Mouse (Mus musculus) forebrain, embryonic 15.5 days (tissue): ENCODE measurements around the gene Abr. TPM values are rescaled to one million over a fixed set of nuclear protein-coding genes. Genes with fewer than 3 reads are reported as not detected.

Source experiments
- ATAC-seq: fragments of 200-750 bp; cut with Nextera tagmentation; replicated peaks from 2 replicates; pipeline ENCODE4 v1.8.0; 2017; ENCODE audit warnings: mild to moderate bottlenecking, moderate TSS enrichment, moderate library complexity
- H3K27ac ChIP-seq: fragments of 300-500 bp; sonication (generic); replicated peaks from 2 replicates; pipeline ENCODE4 v1.5.1; 2015; ENCODE audit warnings: mild to moderate bottlenecking, inconsistent platforms
- H3K27me3 ChIP-seq: fragments of 300-500 bp; sonication (generic); 2 replicates; pipeline ENCODE4 v1.6.1; 2015; ENCODE audit warnings: inconsistent platforms
- H3K36me3 ChIP-seq: fragments of 300-500 bp; sonication (generic); 2 replicates; pipeline ENCODE4 v1.6.1; 2015; ENCODE audit warnings: mild to moderate bottlenecking, inconsistent platforms
- H3K4me1 ChIP-seq: fragments of 300-500 bp; sonication (generic); 2 replicates; pipeline ENCODE4 v1.6.1; 2015; ENCODE audit warnings: inconsistent platforms
- H3K4me2 ChIP-seq: fragments of 300-500 bp; sonication (generic); replicated peaks from 2 replicates; pipeline ENCODE4 v1.6.1; 2015; ENCODE audit warnings: mild to moderate bottlenecking, inconsistent platforms
- H3K4me3 ChIP-seq: fragments of 300-500 bp; sonication (generic); 2 replicates; pipeline ENCODE4 v1.5.1; 2015; ENCODE audit warnings: mild to moderate bottlenecking, inconsistent platforms
- H3K9ac ChIP-seq: fragments of 300-500 bp; sonication (generic); replicated peaks from 2 replicates; pipeline ENCODE4 v1.6.1; 2015; ENCODE audit warnings: mild to moderate bottlenecking, inconsistent platforms
- H3K9me3 ChIP-seq: fragments of 300-500 bp; sonication (generic); 2 replicates; pipeline ENCODE4 v1.6.1; 2016; ENCODE audit warnings: inconsistent platforms
- WGBS: fragments of 180-500 bp; shearing (Covaris S2); methylation state at CpG from one replicate; pipeline ENCODE4 v1.1.7; 2015; ENCODE audit warnings: mixed read lengths; 5-methylcytosine and 5-hydroxymethylcytosine counted together
- polyA plus RNA-seq: library from polyadenylated mRNA; unstranded; fragments of >200 nt; fragmentation: Nextera tagmentation; extraction: Ambion mirVana; gene quantifications from 2 replicates; pipeline ENCODE4 v1.2.1, GENCODE M21; 2015

Abr gene
- polyA plus RNA-seq, 1 experiment from 2014 or later = 111 TPM

DNA sequence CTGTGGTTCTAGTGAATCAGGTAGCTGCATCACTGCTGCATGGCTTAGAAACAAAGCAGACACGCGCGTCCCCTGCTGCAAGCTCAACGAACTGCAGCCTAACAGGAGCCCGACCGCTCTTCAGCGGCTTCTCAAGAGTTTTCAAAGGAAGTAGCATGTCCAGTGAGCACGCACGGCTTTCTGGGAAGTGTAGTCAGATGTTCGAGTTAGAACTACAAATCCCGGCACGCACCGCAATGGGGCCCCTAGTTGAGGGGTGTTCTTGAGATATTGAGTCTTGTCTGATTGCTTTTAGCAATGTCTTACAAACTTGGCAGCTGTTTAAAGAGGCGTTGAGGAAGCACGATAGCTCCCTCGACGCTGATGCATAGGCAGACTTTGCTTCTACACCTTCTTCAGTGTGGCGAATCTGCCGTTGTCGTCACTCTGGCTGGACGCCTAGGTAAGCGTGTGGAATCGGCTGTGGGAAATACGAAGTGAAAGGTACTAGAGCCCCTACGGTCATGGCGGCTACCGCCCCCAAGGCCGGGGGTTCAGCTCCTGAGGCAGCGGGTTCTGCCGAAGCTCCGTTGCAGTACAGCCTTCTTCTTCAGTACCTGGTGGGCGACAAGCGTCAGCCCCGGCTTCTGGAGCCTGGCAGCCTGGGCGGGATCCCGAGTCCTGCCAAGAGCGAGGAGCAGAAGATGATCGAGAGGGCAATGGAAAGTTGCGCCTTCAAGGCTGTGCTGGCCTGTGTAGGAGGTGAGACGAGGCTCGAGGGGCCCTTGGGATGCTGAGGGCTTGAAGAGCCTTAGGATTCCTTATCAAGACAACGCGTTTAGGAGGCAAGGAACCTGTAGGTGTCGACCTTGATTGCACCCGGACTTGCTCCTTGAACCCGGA, 215.2 kb downstream of the Abr start, which contains the start of gene Timm22:
Timm22 (plus strand) TSS at position 251 of the 882 bp plus-strand sequence.
- ATAC-seq = peak; percentile 98
- H3K9me3 ChIP-seq = no peaks in the 10 kb centered on the region
- no peaks in the 10 kb centered on the region for H3K27me3 ChIP-seq
- under 1% methylated on average over 46 of the region's 46 CpGs for WGBS
- peak within 1 kb of the TSS; percentile 84 for H3K27ac ChIP-seq
- H3K36me3 ChIP-seq = peaks cover 5% of the 10 kb centered on the region
- H3K4me1 ChIP-seq = peaks cover 10% of the 10 kb centered on the region
- peak within 1 kb of the TSS; percentile 87 for H3K4me2 ChIP-seq
- peak within 1 kb of the TSS; percentile 71 for H3K4me3 ChIP-seq
- peak within 1 kb of the TSS; percentile 87 for H3K9ac ChIP-seq

DNA sequence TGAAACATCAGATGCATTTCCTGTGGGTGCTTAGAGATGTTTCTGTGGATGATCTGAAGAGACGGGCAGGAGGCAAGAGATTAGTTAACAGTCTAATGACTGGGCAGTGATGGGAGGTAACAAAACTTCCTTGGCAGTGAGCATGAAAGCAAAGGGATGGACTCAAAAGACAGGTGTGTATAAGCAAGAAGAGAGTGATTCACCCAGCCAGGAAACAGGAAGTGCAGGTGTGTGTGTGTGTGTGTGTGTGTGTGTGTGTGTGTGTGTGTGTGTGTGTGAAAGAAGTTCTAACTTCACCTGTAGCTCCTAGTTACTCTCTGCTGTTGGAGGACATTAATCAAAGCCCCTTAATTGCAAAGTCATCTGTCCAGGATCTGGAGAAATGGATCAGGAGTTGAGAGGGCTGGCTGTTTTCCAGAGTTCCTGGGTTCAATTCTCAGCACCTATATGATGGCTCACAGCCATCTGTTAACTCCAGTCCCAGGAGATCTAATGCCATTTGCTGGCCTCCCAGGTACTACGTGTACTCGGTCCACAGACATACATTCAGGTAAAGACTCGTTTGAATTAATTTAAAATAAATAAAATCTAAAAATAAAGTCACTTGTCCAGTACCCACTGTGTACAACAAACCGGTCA, 216.4 kb downstream of the Abr start:
- ATAC-seq = no peak
- H3K9ac ChIP-seq = no peak overlapping the region
- no peak overlapping the region for H3K27ac ChIP-seq
- H3K9me3 ChIP-seq = no peaks in the 10 kb centered on the region
- H3K4me3 ChIP-seq = no peak overlapping the region
- WGBS = 88% methylated on average over 5 of the region's 5 CpGs
- peaks cover 18% of the 10 kb centered on the region for H3K4me1 ChIP-seq
- no peaks in the 10 kb centered on the region for H3K27me3 ChIP-seq
- no peak overlapping the region for H3K4me2 ChIP-seq
- no peaks in the 10 kb centered on the region for H3K36me3 ChIP-seq

DNA sequence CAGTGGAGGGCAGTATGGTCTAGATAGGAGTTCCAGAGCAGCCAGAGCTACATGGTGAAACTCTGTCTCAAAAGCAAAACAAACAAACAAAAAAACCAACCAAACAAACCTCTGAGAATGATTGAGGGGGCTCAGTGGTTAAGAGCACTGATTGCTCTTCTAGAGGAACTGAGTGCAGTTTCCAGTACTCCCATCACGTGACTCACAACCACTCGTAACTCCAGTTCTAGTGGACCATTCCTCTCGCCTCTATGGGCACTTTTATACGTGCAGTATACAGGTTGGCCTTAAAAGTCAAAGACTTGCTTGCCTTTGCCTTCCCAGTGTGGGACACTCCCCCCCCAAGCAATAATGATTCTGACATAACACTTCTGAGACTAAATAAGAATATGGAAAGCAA, 217.0 kb downstream of the Abr start:
- no peaks in the 10 kb centered on the region for H3K36me3 ChIP-seq
- H3K4me3 ChIP-seq = no peak overlapping the region
- WGBS = 69% methylated on average over 4 of the region's 4 CpGs
- peaks cover 18% of the 10 kb centered on the region for H3K4me1 ChIP-seq
- H3K27ac ChIP-seq = no peak overlapping the region
- H3K9ac ChIP-seq = no peak overlapping the region
- no peaks in the 10 kb centered on the region for H3K27me3 ChIP-seq
- ATAC-seq = no peak
- H3K9me3 ChIP-seq = no peaks in the 10 kb centered on the region
- no peak overlapping the region for H3K4me2 ChIP-seq

DNA sequence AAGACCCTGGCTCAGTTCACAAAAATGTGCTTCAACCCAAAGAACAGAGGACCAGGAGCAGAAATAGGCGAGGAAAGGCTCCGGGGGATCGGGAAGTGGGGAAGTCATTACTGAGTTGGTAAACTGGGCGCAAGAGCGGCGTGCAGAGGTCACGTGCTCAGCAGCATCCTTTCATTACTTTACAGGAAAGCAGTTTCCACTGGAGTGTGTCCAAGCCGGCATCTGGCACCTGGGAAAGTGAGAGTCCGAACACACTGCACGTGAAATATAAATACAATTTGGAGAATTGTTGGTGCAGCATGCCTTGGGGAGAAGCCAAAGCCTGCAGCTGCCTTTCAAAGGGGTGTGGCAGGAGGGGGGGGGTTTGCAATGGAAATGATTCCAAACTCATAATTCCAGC, 220.7 kb downstream of the Abr start:
- no peak for ATAC-seq
- Histone ChIP-seq H3K9ac (no peak overlapping the region; the same call in 1 of the 2 replicates), H3K4me2 (no peak overlapping the region), H3K9me3 (no peaks in the 10 kb centered on the region), H3K27me3 (no peaks in the 10 kb centered on the region), H3K36me3 (no peaks in the 10 kb centered on the region), H3K27ac (no peak overlapping the region), H3K4me1 (peaks cover 29% of the 10 kb centered on the region), H3K4me3 (no peak overlapping the region)
- 58% methylated on average over 10 of the region's 10 CpGs for WGBS

DNA sequence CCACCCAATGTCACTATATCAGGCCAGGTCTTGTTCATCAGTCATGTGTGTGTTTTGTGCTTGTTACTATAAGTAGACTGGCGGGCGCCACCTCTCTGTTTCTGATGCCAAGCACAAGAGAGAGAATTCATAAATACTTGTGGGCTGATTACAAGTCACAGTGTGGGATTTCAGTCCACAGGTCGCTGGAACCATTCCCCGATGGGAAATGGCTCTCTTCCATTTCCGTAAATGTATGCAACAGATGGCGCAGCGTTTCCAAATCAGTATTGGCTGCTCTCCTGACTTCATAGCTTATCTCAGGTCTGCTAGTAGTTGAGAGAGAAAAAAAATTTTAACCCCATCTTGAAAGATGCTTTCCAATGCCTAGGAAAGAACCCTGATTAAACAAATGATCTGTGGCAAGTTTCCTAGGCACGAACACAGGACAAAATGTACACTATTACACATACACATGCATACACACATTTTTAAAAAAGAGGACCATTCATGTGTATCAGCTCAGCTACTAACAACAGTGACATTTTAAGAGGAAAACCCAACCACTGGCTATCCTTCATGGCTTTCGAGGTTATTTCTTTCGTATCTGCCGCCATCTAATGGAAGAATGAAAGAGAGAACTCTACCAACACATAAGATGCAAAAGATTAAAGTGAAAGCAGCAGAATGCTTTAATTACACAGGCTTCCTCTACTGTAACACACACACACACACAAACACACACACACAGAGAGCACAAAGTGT, 222.4 kb downstream of the Abr start:
- Histone ChIP-seq H3K27me3 (no peaks in the 10 kb centered on the region), H3K27ac (peak overlapping the region; percentile 78), H3K4me3 (peak overlapping the region; percentile 69), H3K9me3 (no peaks in the 10 kb centered on the region), H3K4me2 (peak overlapping the region; percentile 82), H3K4me1 (peaks cover 40% of the 10 kb centered on the region), H3K9ac (peak overlapping the region; percentile 60; the same call in 1 of the 2 replicates), H3K36me3 (no peaks in the 10 kb centered on the region)
- WGBS = 7% methylated on average over 11 of the region's 11 CpGs
- peak; percentile 52; the same call in 1 of the 2 replicates for ATAC-seq

DNA sequence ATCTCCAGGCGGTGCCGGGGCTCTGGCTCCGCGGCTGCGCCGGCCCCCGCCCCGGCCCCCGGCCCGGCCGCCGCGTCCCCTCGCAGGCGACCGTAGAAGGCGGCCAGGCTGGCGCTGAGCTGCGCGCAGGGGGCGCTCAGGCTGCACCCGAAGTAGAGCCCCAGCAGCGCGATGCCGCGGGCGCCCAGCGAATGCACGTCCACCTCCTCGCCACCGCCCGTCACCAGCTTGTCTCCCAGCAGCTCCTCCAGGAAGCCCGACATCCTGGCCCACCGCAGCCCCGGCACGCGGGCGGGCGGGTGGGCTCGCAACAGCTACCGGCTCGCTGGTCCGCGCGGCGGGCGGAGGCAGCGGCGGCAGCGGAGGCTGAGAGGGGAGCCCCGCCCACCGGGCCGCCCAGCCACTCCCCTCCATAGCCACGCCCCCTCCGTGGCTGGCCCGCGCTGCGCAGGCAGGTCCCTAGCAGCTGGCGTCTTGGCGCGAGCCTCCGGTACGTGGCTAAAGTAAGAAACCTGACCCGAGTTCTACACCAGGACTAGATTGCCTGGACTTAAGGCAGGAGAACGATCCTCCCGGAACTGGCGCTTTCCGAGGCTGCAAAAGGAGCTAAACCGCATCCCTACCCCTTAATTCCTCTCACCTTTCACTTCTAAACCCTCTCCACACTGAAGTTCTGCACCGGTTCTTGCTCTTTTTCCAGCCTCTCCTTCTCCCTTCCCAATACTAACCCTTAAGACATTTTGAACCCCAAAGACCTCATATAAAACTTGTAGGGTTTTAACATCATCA, 223.1 kb downstream of the Abr start, which contains the start of gene Nxn:
Nxn (minus strand) TSS at position 343 of the 789 bp plus-strand sequence.
- WGBS = 1% methylated on average over 56 of the region's 70 CpGs
- H3K9me3 ChIP-seq = no peaks in the 10 kb centered on the region

DNA sequence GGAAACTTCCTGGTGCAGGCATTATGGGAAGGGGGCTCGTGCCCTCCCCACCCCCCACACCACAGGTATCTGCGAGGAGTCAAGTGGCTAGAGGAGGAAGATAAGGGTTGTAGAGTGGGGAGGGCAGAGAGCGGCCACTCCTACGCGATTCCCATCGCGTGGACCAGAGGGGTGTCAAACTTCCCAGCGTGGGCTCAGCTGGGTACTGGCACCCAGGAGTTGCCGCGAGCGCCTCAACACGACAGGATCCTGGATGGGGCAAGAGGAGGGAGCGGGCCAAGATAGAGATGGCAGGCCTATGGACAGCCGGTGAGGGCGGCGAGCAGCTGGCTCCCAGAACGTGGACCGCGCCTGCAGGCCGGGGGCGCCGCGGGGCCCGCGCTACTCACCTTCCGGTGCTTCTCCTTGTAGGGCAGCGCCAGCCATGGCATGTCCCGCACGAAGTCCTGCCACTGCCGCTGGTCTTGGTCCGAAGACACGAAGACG, 223.8 kb downstream of the Abr start:
- Histone ChIP-seq H3K4me1 (peaks cover 43% of the 10 kb centered on the region), H3K4me3 (peak overlapping the region; percentile 69), H3K9me3 (no peaks in the 10 kb centered on the region), H3K27ac (peak overlapping the region; percentile 78), H3K27me3 (no peaks in the 10 kb centered on the region), H3K9ac (peak overlapping the region; percentile 60), H3K4me2 (peak overlapping the region; percentile 82), H3K36me3 (no peaks in the 10 kb centered on the region)
- ATAC-seq = peak; percentile 65
- under 1% methylated on average over 33 of the region's 33 CpGs for WGBS

More for the DNA sequence above, 223.1 kb downstream of the Abr start, which contains the start of gene Nxn:
- H3K27me3 ChIP-seq = no peaks in the 10 kb centered on the region
- peaks cover 43% of the 10 kb centered on the region for H3K4me1 ChIP-seq
- H3K36me3 ChIP-seq = no peaks in the 10 kb centered on the region
- peak within 1 kb of the TSS; percentile 60 for H3K9ac ChIP-seq
- peak within 1 kb of the TSS; percentile 82 for H3K4me2 ChIP-seq
- ATAC-seq = peak; percentile 85
- peak within 1 kb of the TSS; percentile 78 for H3K27ac ChIP-seq
- peak within 1 kb of the TSS; percentile 69 for H3K4me3 ChIP-seq

DNA sequence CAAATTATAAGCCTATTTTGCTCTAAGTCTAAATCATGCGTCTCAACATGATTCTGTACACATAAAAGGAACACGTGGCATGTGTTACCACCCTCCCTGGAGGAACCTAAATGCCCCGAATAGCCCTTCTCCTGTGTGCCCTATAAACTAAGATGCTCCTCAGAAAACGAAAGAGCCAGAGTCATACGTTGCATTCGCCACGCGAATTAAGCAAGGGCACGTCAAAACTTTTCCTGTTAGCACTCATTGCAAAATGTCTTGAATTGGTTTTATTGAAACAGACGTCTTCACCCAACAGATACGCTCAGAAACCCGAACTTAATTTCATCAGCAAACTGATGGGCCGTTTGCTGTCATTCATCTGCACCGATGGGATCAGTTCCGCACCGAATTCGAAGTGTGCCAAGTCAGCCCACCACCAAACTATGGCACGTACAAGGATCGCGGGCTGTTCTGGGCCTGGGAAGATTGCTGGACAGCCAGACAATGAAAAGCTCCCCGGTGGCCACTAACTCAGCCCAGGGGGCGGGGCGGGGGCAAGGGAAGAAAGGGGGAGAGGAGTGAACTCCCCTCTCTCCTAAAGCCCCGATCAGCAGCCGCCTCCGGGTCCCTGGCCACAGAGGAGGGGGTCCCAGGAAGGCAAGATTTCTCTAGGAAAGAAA, 224.3 kb downstream of the Abr start:
- WGBS = under 1% methylated on average over 26 of the region's 26 CpGs
- no peaks in the 10 kb centered on the region for H3K27me3 ChIP-seq
- peak overlapping the region; percentile 82 for H3K4me2 ChIP-seq
- H3K27ac ChIP-seq = peak overlapping the region; percentile 78
- peak overlapping the region; percentile 69 for H3K4me3 ChIP-seq
- no peak for ATAC-seq
- no peaks in the 10 kb centered on the region for H3K36me3 ChIP-seq
- H3K9me3 ChIP-seq = no peaks in the 10 kb centered on the region
- peaks cover 43% of the 10 kb centered on the region for H3K4me1 ChIP-seq
- peak overlapping the region; percentile 60 for H3K9ac ChIP-seq

DNA sequence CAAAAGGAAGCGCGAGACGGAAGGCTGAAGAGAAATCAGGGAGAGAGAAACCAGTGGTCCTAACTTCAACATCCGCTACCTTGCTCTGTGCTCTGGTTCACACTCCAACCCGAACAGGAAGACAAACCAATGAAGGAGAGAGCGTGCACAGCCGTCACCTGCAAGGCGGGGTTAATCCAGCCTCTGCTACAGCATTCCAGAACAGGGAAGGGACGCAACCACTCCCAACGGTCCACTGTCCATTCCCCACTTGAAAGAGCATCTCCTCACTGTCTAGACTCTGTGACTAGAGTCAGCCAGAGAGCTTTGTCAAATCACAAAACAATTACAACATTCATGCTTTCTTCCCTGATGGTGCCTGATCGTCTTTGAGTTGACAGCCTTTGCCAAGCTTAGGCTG, 229.1 kb downstream of the Abr start:
- H3K9me3 ChIP-seq = no peaks in the 10 kb centered on the region
- 89% methylated on average over 11 of the region's 11 CpGs for WGBS
- H3K4me3 ChIP-seq = no peak overlapping the region

DNA sequence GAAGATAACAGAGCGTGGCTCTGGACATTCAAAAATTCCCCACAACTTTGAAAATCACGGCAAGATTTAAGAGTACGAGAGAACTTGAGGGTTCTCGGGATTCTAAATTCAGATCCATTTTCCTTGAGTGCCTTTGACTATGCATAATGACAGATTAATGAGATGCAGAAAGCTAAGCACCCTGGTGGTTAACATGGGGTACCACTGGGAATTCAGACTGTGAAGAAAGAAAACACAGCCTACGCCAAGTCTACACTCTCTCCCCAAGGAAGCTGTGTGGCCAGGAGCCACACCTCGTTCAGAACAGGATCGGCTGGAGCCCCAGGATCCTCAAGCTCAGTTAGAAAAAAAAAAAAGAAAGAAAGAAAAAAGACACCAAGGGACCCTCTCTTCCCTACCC, 229.6 kb downstream of the Abr start:
- ATAC-seq = no peak
- Histone ChIP-seq H3K27ac (no peak overlapping the region), H3K9me3 (no peaks in the 10 kb centered on the region), H3K4me1 (peaks cover 30% of the 10 kb centered on the region), H3K36me3 (no peaks in the 10 kb centered on the region), H3K27me3 (no peaks in the 10 kb centered on the region), H3K4me2 (no peak overlapping the region), H3K9ac (no peak overlapping the region), H3K4me3 (no peak overlapping the region)
- WGBS = 68% methylated on average over 7 of the region's 7 CpGs

More for the DNA sequence above, 229.1 kb downstream of the Abr start:
- Histone ChIP-seq H3K4me2 (no peak overlapping the region), H3K4me1 (peaks cover 34% of the 10 kb centered on the region), H3K36me3 (no peaks in the 10 kb centered on the region), H3K27me3 (no peaks in the 10 kb centered on the region), H3K9ac (no peak overlapping the region), H3K27ac (no peak overlapping the region)
- no peak for ATAC-seq

DNA sequence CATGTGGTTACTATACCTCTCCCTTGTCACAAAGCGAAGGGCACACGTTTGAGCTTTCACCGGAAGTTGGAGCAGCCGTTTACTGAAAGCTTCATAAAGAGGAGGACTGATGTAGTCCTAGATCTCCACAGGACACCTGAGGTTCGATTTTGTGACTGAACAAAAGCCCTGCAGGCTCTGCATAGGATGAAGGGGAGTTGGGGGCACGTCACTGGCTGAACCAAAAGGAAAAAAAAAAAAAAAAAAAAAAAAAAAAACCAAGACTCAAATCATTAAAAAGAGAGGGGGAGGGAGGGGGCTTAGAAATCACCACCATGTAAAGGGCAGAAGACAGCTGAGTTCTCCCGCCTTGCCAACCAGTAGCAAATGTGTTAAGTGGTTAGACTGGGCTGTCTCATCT, 233.4 kb downstream of the Abr start:
- H3K27ac ChIP-seq = no peak overlapping the region

More for the DNA sequence above, 233.4 kb downstream of the Abr start:
- Histone ChIP-seq H3K9ac (no peak overlapping the region), H3K4me3 (no peak overlapping the region), H3K36me3 (no peaks in the 10 kb centered on the region), H3K4me1 (peaks cover 33% of the 10 kb centered on the region), H3K4me2 (peak overlapping the region; percentile 17; the same call in 1 of the 2 replicates), H3K9me3 (no peaks in the 10 kb centered on the region), H3K27me3 (no peaks in the 10 kb centered on the region)
- ATAC-seq = no peak
- WGBS = 8% methylated on average over 7 of the region's 7 CpGs
